Mouse (Mus musculus) stomach, postnatal 0 days (tissue): ENCODE results near the gene Gm10447. TPM values are rescaled to one million over a fixed set of nuclear protein-coding genes. Genes with fewer than 3 reads are reported as not detected.
A peak's percentile ranks its signal among the peaks of the same experiment; 100 is the strongest.

Experiments
- ATAC-seq: fragments of 200-750 bp; cut with Nextera tagmentation; 2 replicates; pipeline ENCODE4 v1.8.0; 2017; ENCODE audit not compliant: low FRiP score, low TSS enrichment
- DNase-seq: peaks from one replicate; pipeline ENCODE4 v3.0.0-alpha.2; 2016; ENCODE audit warnings: low spot score
- H3K27ac ChIP-seq: fragments of 300-500 bp; sonication (generic); replicated peaks from 2 replicates; pipeline ENCODE4 v1.5.1; 2014; ENCODE audit warnings: mild to moderate bottlenecking, control low read depth
- H3K27me3 ChIP-seq: fragments of 300-500 bp; sonication (generic); 2 replicates; pipeline ENCODE4 v1.6.1; 2014; ENCODE audit warnings: low read length; ENCODE audit not compliant: control insufficient read depth, insufficient read depth
- H3K36me3 ChIP-seq: fragments of 300-500 bp; sonication (generic); 2 replicates; pipeline ENCODE4 v1.6.1; 2014; ENCODE audit warnings: low read length, mixed read lengths; ENCODE audit not compliant: control insufficient read depth, insufficient read depth
- H3K4me1 ChIP-seq: fragments of 300-500 bp; sonication (generic); replicated peaks from 2 replicates; pipeline ENCODE4 v1.6.1; 2014; ENCODE audit warnings: antibody characterized with exemption; ENCODE audit not compliant: control insufficient read depth, insufficient read depth
- H3K4me2 ChIP-seq: fragments of 300-500 bp; sonication (generic); replicated peaks from 2 replicates; pipeline ENCODE4 v1.6.1; 2014; ENCODE audit warnings: low read depth, mild to moderate bottlenecking, control low read depth, moderate library complexity
- H3K4me3 ChIP-seq: fragments of 300-500 bp; sonication (generic); 2 replicates; pipeline ENCODE4 v1.5.1; 2014; ENCODE audit warnings: low read depth, low read length, control low read depth
- H3K9ac ChIP-seq: fragments of 300-500 bp; sonication (generic); 2 replicates; pipeline ENCODE4 v1.6.1; 2014; ENCODE audit warnings: mild to moderate bottlenecking, low read length, control low read depth, mixed read lengths
- H3K9me3 ChIP-seq: fragments of 300-500 bp; sonication (generic); 2 replicates; pipeline ENCODE4 v1.6.1; 2016; ENCODE audit warnings: low read length; ENCODE audit not compliant: control insufficient read depth
- CTCF ChIP-seq: IDR thresholded peaks from 2 replicates; pipeline ENCODE4 v1.5.1; 2016; ENCODE audit warnings: antibody characterized with exemption, low read depth, mild to moderate bottlenecking, moderate library complexity
- EP300 ChIP-seq: optimal IDR thresholded peaks from 2 replicates; pipeline ENCODE3; 2016; ENCODE audit warnings: antibody characterized with exemption
- WGBS: fragments of 180-500 bp; shearing (Covaris S2); extraction: QIAGEN DNeasy Blood & Tissue Kit; methylation state at CpG from one replicate; pipeline ENCODE4 v1.1.7; 2014; 5-methylcytosine and 5-hydroxymethylcytosine counted together
- polyA plus RNA-seq: library from polyadenylated mRNA; unstranded; fragments of >200 nt; fragmentation: Nextera tagmentation; extraction: Ambion mirVana; gene quantifications from 2 replicates; pipeline ENCODE4 v1.2.1, GENCODE M21; 2015

The Gm10447 gene
- polyA plus RNA-seq, 1 experiment from 2014 or later, result 0.08 TPM

GRCm38 (mm10) chr11:53445562-53445961 lies 11.3 kb downstream of the Gm10447 start:
- 58% methylated on average over 13 of the region's 13 CpGs for WGBS
- Histone ChIP-seq H3K27me3 (no peaks in the 10 kb centered on the region), H3K36me3 (no peaks in the 10 kb centered on the region), H3K27ac (no peak overlapping the region), H3K9me3 (no peaks in the 10 kb centered on the region), H3K4me3 (no peak overlapping the region), H3K9ac (no peak overlapping the region), H3K4me1 (no peaks in the 10 kb centered on the region), H3K4me2 (no peak overlapping the region)
- no peak for DNase-seq
- ATAC-seq, result no peak
- TF ChIP-seq CTCF, result no peak
- no peak for TF ChIP-seq EP300

- TF ChIP-seq EP300, result no peak
- TF ChIP-seq CTCF, result peak; percentile 75
- no peak overlapping the region for H3K27ac ChIP-seq
- DNase-seq (no peak), ATAC-seq (0 out of 2 replicates have a peak, but pooled peaks have one; percentile 19)
- no peak overlapping the region for H3K4me2 ChIP-seq
- no peaks in the 10 kb centered on the region for H3K27me3 ChIP-seq
- no peak overlapping the region for H3K4me3 ChIP-seq
- H3K9ac ChIP-seq, result no peak overlapping the region
- no peaks in the 10 kb centered on the region for H3K36me3 ChIP-seq
- no peaks in the 10 kb centered on the region for H3K4me1 ChIP-seq
- WGBS, result 36% methylated on average over 6 of the region's 6 CpGs
- H3K9me3 ChIP-seq, result no peaks in the 10 kb centered on the region
These were observed 13.0 kb downstream of the Gm10447 start for GRCm38 (mm10) chr11:53443861-53444260.

- Histone ChIP-seq H3K4me2 (no peak overlapping the region), H3K9me3 (no peaks in the 10 kb centered on the region), H3K9ac (no peak overlapping the region), H3K27me3 (no peaks in the 10 kb centered on the region), H3K4me3 (no peak overlapping the region), H3K4me1 (no peaks in the 10 kb centered on the region), H3K27ac (no peak overlapping the region), H3K36me3 (no peaks in the 10 kb centered on the region)
- DNase-seq (no peak), ATAC-seq (0 out of 2 replicates have a peak, but pooled peaks have one; percentile 28)
- no peak for TF ChIP-seq EP300
- no peak for TF ChIP-seq CTCF
- 32% methylated on average over 12 of the region's 12 CpGs for WGBS
These were observed 15.0 kb downstream of the Gm10447 start for GRCm38 (mm10) chr11:53441921-53442320.

GRCm38 (mm10) chr11:53436338-53436737 lies 20.6 kb downstream of the Gm10447 start:
- no peak for ATAC-seq
- Histone ChIP-seq H3K9me3 (no peaks in the 10 kb centered on the region), H3K4me2 (no peak overlapping the region), H3K4me3 (no peak overlapping the region), H3K27ac (no peak overlapping the region), H3K9ac (no peak overlapping the region), H3K4me1 (no peaks in the 10 kb centered on the region), H3K27me3 (no peaks in the 10 kb centered on the region), H3K36me3 (no peaks in the 10 kb centered on the region)
- 77% methylated on average over 6 of the region's 6 CpGs for WGBS
- TF ChIP-seq EP300 (no peak), CTCF (no peak)
- no peak for DNase-seq

- no peak overlapping the region for H3K9ac ChIP-seq
- no peak for DNase-seq
- H3K4me2 ChIP-seq, result no peak overlapping the region
- H3K36me3 ChIP-seq, result no peaks in the 10 kb centered on the region
- TF ChIP-seq EP300 (no peak), CTCF (no peak)
- H3K9me3 ChIP-seq, result no peaks in the 10 kb centered on the region
- WGBS, result 79% methylated on average over 8 of the region's 8 CpGs
- no peaks in the 10 kb centered on the region for H3K4me1 ChIP-seq
- H3K27me3 ChIP-seq, result no peaks in the 10 kb centered on the region
- ATAC-seq, result no peak
- no peak overlapping the region for H3K4me3 ChIP-seq
- H3K27ac ChIP-seq, result no peak overlapping the region
These were observed 21.4 kb downstream of the Gm10447 start for GRCm38 (mm10) chr11:53435504-53435903.

- Histone ChIP-seq H3K9ac (no peak overlapping the region), H3K9me3 (no peaks in the 10 kb centered on the region), H3K4me1 (no peaks in the 10 kb centered on the region; the same call in 1 of the 2 replicates), H3K4me3 (no peak overlapping the region), H3K4me2 (no peak overlapping the region), H3K27ac (no peak overlapping the region), H3K36me3 (no peaks in the 10 kb centered on the region), H3K27me3 (no peaks in the 10 kb centered on the region)
- DNase-seq, result no peak
- 44% methylated on average over 6 of the region's 6 CpGs for WGBS
- TF ChIP-seq EP300 (no peak), CTCF (no peak)
- no peak for ATAC-seq
These were observed 23.9 kb downstream of the Gm10447 start for GRCm38 (mm10) chr11:53433057-53433456.
